Mouse (Mus musculus) stomach, postnatal 0 days (tissue): ENCODE measurements at regions not wholly inside any gene's neighbourhood (a gene's known extent, or its start where the extent isn't known, plus 50 kb on each side); places are given as distances from the start of the nearest gene placed in this dataset.

ENCODE experiments used
- CTCF ChIP-seq: IDR thresholded peaks from 2 replicates; pipeline ENCODE4 v1.5.1; 2016; ENCODE audit warnings: antibody characterized with exemption, low read depth, mild to moderate bottlenecking, moderate library complexity
- EP300 ChIP-seq: optimal IDR thresholded peaks from 2 replicates; pipeline ENCODE3; 2016; ENCODE audit warnings: antibody characterized with exemption

DNA sequence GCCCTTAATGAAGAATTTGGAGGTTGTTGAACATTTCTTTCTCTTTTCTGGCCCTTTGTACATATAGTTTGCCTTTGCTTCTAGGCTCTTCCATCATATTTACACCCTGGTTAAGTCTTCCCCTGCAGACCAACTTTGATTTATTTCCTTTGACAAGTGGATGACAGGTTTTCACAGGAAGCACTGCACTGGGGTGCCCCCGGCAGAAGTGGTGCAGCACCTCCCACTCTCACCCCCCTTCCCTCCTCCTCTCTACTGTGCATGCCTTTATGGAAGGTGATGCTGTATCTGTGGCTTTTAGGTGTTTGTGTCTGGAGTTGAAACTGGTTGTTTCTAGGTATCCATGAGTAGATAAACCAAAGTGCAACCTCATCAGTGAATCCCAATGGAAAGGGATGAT is 518.2 kb upstream of the Nr5a2 start:
- TF ChIP-seq CTCF = no peak
- TF ChIP-seq EP300 = no peak
